Mouse (Mus musculus) WW6 (cell line): ENCODE data around the gene Gm28308.

Source experiments
- DNase-seq: peaks from one replicate; pipeline ENCODE4 v3.0.0-alpha.2; 2013; ENCODE audit warnings: low read depth, low spot score

Gene Gm28308

GRCm38 (mm10) chr6:52246916-52247315 lies 33.8 kb upstream of the Gm28308 start:
- no peak for DNase-seq

- DNase-seq, result no peak
Measured at GRCm38 (mm10) chr6:52246403-52246803, 33.3 kb upstream of the Gm28308 start.

GRCm38 (mm10) chr6:52245757-52246142 lies 32.6 kb upstream of the Gm28308 start, which contains the start of gene Hoxa11:
Gene Hoxa11 (minus strand): TSS chr6:52245810.
- DNase-seq, result no peak

- DNase-seq, result no peak
Measured at GRCm38 (mm10) chr6:52245040-52245756, 32.1 kb upstream of the Gm28308 start.

GRCm38 (mm10) chr6:52244471-52245039 lies 31.4 kb upstream of the Gm28308 start:
- DNase-seq, result no peak

- DNase-seq, result no peak
Measured at GRCm38 (mm10) chr6:52243681-52244121, 30.6 kb upstream of the Gm28308 start.

GRCm38 (mm10) chr6:52242801-52243332 lies 29.7 kb upstream of the Gm28308 start:
- DNase-seq, result no peak

GRCm38 (mm10) chr6:52241001-52241621 lies 28.0 kb upstream of the Gm28308 start:
- DNase-seq, result no peak

GRCm38 (mm10) chr6:52240389-52241000 lies 27.4 kb upstream of the Gm28308 start, which contains the start of gene Hoxa10:
Gene Hoxa10 (minus strand): TSS chr6:52240854.
- DNase-seq, result no peak

GRCm38 (mm10) chr6:52239625-52240388 lies 26.7 kb upstream of the Gm28308 start:
- DNase-seq, result no peak

GRCm38 (mm10) chr6:52238976-52239375 lies 25.8 kb upstream of the Gm28308 start:
- no peak for DNase-seq

- no peak for DNase-seq
Measured at GRCm38 (mm10) chr6:52238155-52238545, 25.0 kb upstream of the Gm28308 start.

- no peak for DNase-seq
Measured at GRCm38 (mm10) chr6:52237346-52238154, 24.4 kb upstream of the Gm28308 start.

GRCm38 (mm10) chr6:52236806-52237205 lies 23.7 kb upstream of the Gm28308 start:
- DNase-seq, result no peak

- no peak for DNase-seq
Measured at GRCm38 (mm10) chr6:52235866-52236265, 22.7 kb upstream of the Gm28308 start.

GRCm38 (mm10) chr6:52235267-52235666 lies 22.1 kb upstream of the Gm28308 start:
- DNase-seq, result no peak

GRCm38 (mm10) chr6:52234428-52235140 lies 21.4 kb upstream of the Gm28308 start:
- no peak for DNase-seq

- DNase-seq, result no peak
Measured at GRCm38 (mm10) chr6:52233546-52234427, 20.6 kb upstream of the Gm28308 start.
